Mouse (Mus musculus) liver (tissue): ENCODE results near the gene AC129217.1.

Experiments used
- DNase-seq: peaks from one replicate; pipeline ENCODE4 v3.0.0-alpha.2; 2020; ENCODE audit warnings: mixed read lengths

AC129217.1 gene

GRCm38 (mm10) chr19:8871267-8872186 is 42.0 kb downstream of the AC129217.1 start, which contains the start of gene Ubxn1:
TSS of gene Ubxn1 (plus strand) at chr19:8871496.
- peak; percentile 96 for DNase-seq

- no peak for DNase-seq
These were observed 42.8 kb downstream of the AC129217.1 start for GRCm38 (mm10) chr19:8872266-8872840.

GRCm38 (mm10) chr19:8875031-8875430 is 45.5 kb downstream of the AC129217.1 start:
- DNase-seq: no peak

GRCm38 (mm10) chr19:8880311-8881033 is 50.9 kb downstream of the AC129217.1 start, which contains the start of gene Uqcc3:
TSS of gene Uqcc3 (minus strand) at chr19:8880923.
- DNase-seq: peak; percentile 88

GRCm38 (mm10) chr19:8881034-8881392 is 51.4 kb downstream of the AC129217.1 start:
- DNase-seq: no peak

GRCm38 (mm10) chr19:8883616-8884015 is 54.0 kb downstream of the AC129217.1 start, which contains the start of the genes Lbhd1 and Gm49403:
TSS of gene Lbhd1 (plus strand) at chr19:8883732.
TSS of gene Gm49403 (plus strand) at chr19:8883930.
- DNase-seq: no peak

GRCm38 (mm10) chr19:8886916-8887584 is 57.5 kb downstream of the AC129217.1 start:
- no peak for DNase-seq

- DNase-seq: peak; percentile 24
These were observed 58.3 kb downstream of the AC129217.1 start for GRCm38 (mm10) chr19:8887585-8888463.

- peak; percentile 98 for DNase-seq
These were observed 59.2 kb downstream of the AC129217.1 start, which contains the start of the genes 1810009A15Rik and Gm49416 for GRCm38 (mm10) chr19:8888511-8889385. TSS of gene 1810009A15Rik (plus strand) at chr19:8888853. TSS of gene Gm49416 (plus strand) at chr19:8888926.
